Mouse (Mus musculus) heart, embryonic 10.5 days (tissue): ENCODE results near the gene Snrnp27. TPM values are rescaled to one million over a fixed set of nuclear protein-coding genes. Genes with fewer than 3 reads are reported as not detected.

ENCODE experiments used
- DNase-seq: peaks from one replicate; pipeline ENCODE4 v3.0.0-alpha.2; 2017; ENCODE audit warnings: low spot score
- H3K27ac ChIP-seq: fragments of 300-500 bp; sonication (generic); 2 replicates; pipeline ENCODE4 v1.5.1; 2016; ENCODE audit warnings: mild to moderate bottlenecking
- H3K27me3 ChIP-seq: fragments of 300-500 bp; sonication (generic); 2 replicates; pipeline ENCODE4 v1.6.1; 2016; ENCODE audit warnings: mild to moderate bottlenecking; ENCODE audit not compliant: poor library complexity, insufficient read depth, severe bottlenecking
- H3K36me3 ChIP-seq: fragments of 300-500 bp; sonication (generic); 2 replicates; pipeline ENCODE4 v1.6.1; 2016; ENCODE audit warnings: mild to moderate bottlenecking, moderate library complexity
- H3K4me1 ChIP-seq: fragments of 300-500 bp; sonication (generic); 2 replicates; pipeline ENCODE4 v1.6.1; 2016; ENCODE audit warnings: mild to moderate bottlenecking
- H3K4me3 ChIP-seq: fragments of 300-500 bp; sonication (generic); 2 replicates; pipeline ENCODE4 v1.5.1; 2016; ENCODE audit warnings: mild to moderate bottlenecking, moderate library complexity
- H3K9me3 ChIP-seq: fragments of 300-500 bp; sonication (generic); 2 replicates; pipeline ENCODE4 v1.6.1; 2016; ENCODE audit warnings: mild to moderate bottlenecking, moderate library complexity
- WGBS: fragments of 180-500 bp; shearing (Covaris S2); methylation state at CpG from one replicate; pipeline ENCODE4 v1.1.7; 2016; 5-methylcytosine and 5-hydroxymethylcytosine counted together
- polyA plus RNA-seq: library from polyadenylated mRNA; unstranded; fragments of >200 nt; fragmentation: Nextera tagmentation; extraction: Ambion mirVana; gene quantifications from 2 replicates; pipeline ENCODE4 v1.2.1, GENCODE M21; 2016

The Snrnp27 gene
- polyA plus RNA-seq, 1 experiment from 2014 or later: 112 TPM

GRCm38 (mm10) chr6:86630141-86630540 is 54.2 kb downstream of the Snrnp27 start:
- WGBS: 80% methylated on average over 3 of the region's 3 CpGs
- H3K27me3 ChIP-seq: peaks cover 14% of the 10 kb centered on the region; the same call in 1 of the 2 replicates
- DNase-seq: no peak
- no peaks in the 10 kb centered on the region for H3K9me3 ChIP-seq
- H3K36me3 ChIP-seq: no peaks in the 10 kb centered on the region
- H3K4me3 ChIP-seq: no peak overlapping the region
- H3K4me1 ChIP-seq: peaks cover 6% of the 10 kb centered on the region
- no peak overlapping the region for H3K27ac ChIP-seq

GRCm38 (mm10) chr6:86627946-86628345 is 56.4 kb downstream of the Snrnp27 start, which contains the start of gene Asprv1:
Asprv1 (plus strand) TSS chr6:86628164.
- Histone ChIP-seq H3K9me3 (no peaks in the 10 kb centered on the region), H3K36me3 (no peaks in the 10 kb centered on the region), H3K27me3 (peaks cover 14% of the 10 kb centered on the region; the same call in 1 of the 2 replicates), H3K4me1 (peaks cover 18% of the 10 kb centered on the region), H3K27ac (no peak within 1 kb of the TSS), H3K4me3 (no peak within 1 kb of the TSS)
- 60% methylated on average over 10 of the region's 10 CpGs for WGBS
- DNase-seq: no peak

Other genes starting within 250 kb of the Snrnp27 start
- gene C87436, start 246.1 kb downstream of the Snrnp27 start, polyA plus RNA-seq: 16.6 and 18.0 TPM in 2 replicates
- gene Pcbp1, start 158.2 kb downstream of the Snrnp27 start, polyA plus RNA-seq: 411 and 428 TPM in 2 replicates
- gene Asprv1, start 56.4 kb downstream of the Snrnp27 start, polyA plus RNA-seq: 0.23 and 0.58 TPM in 2 replicates
- gene Mxd1, start 15.4 kb downstream of the Snrnp27 start, polyA plus RNA-seq: 8.9 and 9.6 TPM in 2 replicates
- 19.1 and 26.3 TPM in 2 replicates for gene Gmcl1, start 48.9 kb upstream of the Snrnp27 start, polyA plus RNA-seq
- gene Anxa4, start 109.1 kb upstream of the Snrnp27 start, polyA plus RNA-seq: 9.9 and 16.7 TPM in 2 replicates
- 19.4 and 24.3 TPM in 2 replicates for gene Aak1, start 165.0 kb upstream of the Snrnp27 start, polyA plus RNA-seq